Mouse (Mus musculus) frontal cortex, postnatal 36 days (tissue): ENCODE data around the gene Fam50a.

Experiments used
- DNase-seq, 2 experiments: peaks; one replicate each; pipeline ENCODE4 v3.0.0; 2022; ENCODE audit warnings: low spot score in 2 of 2

Fam50a gene

DNA sequence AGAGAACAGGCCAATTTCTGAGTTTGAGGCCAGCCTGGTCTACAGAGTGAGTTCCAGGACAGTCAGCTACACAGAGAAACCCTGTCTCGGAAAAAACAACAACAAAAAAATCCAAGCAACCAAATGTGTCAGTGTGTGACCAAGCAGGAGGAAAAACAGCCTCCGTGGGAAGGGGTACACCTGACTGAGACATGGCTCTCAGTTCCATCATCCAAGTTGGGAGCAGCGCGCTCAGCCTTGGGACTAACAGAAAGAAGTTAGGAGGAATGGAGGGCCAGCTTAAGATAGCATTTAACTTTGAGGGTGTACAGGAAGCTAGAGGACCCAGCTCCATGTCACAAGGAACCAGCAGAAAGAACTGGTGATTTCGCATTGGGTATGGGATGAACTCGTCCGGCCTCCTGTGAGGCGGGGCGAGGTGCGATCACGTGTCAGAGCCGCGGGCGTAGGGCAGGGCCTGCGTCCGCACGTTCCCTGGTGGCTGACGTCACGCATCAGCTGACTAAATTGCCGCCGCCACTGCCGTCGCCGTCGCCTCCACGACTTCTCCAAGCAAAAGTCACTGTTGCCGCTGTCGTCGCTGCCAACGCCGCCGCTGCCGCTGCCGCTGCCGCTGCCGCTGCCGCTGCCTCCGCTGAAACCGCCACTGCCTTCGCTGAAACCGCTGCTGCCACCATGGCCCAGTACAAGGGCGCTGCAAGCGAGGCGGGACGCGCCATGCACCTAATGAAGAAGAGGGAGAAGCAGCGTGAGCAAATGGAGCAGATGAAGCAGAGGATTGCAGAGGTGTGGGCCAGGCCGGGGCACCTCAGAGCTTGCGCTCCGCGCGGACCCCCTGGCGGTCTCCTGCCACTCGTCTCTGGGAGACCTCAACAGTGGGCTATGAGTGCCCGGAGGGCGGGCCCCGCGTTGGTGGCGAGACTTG, at the start of gene Fam50a:
Gene Fam50a, plus strand, starts transcription at position 494 of the 925 bp plus-strand sequence.
- peak; percentile 83 to 90 for DNase-seq

DNA sequence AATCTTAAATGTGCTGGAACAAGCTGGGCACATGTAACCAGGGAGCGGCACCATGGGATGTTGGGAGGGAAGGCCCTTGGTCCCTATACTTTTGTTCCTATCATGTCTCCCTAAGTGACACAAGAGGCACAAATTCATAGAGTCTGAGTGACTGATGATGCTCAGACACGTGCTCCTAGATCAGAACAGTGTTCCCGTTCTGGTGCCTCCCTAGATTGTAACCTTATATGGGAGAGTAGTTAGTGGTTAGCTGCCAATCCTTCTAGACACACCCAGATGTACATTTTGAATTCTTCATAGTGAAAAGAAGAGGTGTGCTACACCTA, 43.1 kb upstream of the Fam50a start:
- no peak for DNase-seq

DNA sequence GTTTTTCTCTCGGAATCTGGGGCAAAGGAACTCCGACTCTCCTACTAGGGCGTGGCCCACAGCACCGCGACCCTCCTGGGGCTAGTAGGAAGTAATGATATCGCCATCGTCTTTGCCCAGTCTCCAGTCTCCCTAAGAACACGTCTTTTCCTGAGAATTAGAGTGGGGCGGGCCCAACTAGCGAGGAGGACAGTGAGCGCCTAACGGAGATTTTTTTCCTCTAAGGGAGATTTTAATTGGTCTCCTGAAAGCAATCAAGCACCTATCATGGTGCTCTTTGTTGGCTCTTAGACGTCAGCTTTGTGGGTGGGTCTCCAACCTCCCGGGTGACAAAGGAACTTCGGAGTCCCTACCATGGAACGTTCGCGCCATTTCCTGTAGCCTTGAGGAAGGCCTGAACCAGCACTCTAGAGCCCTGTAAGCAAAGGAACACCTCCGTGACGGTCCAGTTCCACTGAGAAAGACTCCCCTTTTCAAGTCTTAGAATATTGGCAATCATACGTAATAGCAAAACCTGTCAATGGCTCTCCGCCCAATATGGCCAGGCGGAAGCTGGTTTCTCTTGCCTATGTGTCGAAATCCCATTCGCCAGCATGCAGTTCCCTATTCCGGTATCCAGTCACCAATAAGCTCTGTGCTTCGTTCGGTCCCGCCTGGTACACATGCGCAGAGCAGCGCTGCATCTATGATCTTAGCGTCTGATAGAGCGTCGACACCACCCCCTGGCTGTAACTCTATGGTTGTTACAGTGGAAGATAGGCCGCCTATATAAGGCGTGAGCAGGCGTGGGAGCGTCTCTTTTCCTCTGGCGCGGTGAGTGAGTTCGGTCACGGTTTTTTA, 42.6 kb upstream of the Fam50a start, which contains the start of gene Rpl10:
Gene Rpl10, plus strand, starts transcription at position 751 of the 840 bp plus-strand sequence.
- peak; percentile 89 to 94 for DNase-seq

DNA sequence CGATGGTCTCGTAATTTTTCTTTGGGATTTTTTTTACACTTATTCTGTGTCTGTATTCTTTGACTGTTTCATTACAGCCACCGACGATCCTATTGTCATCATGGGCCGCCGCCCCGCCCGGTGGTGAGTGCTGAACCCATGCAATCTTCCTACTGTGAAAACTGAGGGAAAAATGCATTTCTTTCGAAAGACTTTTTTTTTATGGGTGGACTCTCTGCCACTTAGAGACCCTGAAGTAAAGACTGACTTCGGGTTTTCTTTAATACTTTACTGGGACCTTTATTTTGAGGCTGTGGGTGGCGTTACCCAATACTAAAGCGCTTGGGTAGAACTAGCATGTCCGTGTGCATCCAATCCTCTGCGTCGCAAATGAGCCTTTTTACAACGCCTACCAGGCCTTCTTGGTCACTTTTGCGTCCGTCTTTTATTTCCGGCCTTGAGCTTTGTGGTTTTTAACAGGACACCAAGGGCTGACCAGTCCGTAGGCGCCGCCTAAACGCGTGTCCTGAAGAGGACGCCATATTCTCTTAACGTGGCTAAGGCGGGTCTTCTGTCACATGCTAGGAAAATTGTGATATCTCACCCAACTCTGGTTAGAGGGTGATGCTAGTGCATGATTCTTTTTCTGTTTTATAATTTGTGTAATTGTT, 41.8 kb upstream of the Fam50a start:
- no peak for DNase-seq

DNA sequence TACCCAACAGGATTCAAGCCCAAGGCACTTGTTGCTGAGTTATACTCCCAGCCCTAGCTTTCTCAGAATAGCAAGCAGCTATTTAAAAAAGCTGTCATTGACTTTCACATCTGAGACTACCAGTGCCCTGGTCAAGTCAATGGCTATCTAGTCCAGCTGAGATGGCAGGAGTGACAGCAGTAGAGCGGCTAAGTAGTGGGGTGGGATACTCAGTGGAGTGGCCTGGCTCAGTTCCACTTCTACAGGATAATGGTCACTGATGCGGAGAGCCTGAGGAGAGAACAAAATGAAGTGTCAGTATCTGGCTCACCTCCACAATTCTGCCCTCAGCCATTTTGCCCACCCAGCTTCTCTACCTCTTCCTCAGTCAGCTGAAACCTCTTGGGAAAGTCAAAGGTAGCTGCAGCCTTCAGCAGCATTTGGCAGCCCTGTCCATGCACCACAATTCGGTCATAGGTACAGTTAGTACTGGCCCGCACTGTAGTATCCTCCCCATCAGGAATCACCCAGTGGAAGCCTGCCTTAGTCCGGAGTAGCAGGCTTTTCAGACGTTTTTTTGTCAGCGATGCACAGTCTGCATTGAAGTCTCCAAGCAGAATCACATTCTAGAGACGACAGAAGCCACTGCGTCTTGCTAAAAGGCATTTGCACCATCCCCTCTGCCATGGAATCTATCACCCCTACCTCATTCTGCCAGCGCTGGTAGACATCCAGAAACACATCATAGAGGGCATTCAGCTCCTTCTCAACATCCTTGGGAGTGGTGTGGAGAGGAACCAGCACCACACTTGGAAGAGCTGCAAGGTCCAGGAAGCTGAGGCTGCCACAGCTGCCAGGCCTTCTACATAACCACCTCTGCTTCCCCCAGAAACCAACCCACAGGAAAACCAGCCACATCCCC, 39.2 kb upstream of the Fam50a start:
- DNase-seq = no peak

DNA sequence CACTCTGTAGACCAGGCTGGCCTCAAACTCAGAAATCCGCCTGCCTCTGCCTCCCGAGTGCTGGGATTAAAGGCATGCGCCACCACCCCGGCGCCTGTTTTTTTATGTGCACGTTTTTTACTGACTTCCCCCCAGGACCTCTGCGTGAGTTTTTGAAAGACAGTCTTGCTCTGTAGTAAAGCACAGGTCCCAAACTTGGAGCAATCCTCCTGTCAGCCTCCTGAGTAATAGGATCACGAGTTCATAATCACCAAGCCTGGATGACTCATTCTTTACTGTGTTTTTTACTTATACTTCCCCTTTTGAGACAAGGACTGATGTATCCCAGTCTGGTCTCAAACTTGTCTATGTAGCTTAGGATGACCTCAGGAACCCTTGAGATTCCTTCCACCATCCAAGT, 34.9 kb upstream of the Fam50a start:
- no peak for DNase-seq

DNA sequence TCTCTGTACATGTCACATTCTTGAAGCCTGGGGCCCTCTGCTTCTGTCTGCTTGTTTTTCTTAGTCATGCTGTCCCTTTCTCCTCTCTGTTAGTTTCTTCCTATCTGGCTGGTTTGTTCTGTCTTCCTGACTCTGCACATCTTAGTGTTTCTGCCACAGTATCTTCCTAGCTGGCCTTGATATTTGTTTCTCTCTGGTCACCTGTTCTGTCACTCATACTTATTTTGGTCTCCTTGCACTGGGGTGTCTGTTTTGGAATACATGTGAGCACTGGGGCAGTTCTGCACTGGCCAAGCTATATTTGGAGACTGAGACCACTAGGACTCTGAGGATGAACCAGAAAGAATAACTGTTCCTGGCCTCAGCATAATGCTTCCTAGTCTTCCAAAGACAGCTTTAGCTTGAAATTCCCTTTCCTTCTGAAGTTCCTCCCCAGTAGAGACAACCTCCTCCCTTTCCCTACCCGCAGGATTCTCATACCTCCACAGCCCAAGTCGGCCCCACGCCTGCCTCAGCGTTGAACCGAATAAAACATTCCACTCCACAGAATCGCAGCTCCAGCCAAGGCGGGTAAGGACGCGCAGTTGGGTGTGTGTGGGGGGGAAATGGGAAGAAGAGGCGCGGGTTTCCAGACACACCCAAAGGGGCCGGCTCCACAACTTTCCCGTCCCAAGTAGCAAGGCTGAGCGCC, 31.6 kb upstream of the Fam50a start:
- no peak for DNase-seq

DNA sequence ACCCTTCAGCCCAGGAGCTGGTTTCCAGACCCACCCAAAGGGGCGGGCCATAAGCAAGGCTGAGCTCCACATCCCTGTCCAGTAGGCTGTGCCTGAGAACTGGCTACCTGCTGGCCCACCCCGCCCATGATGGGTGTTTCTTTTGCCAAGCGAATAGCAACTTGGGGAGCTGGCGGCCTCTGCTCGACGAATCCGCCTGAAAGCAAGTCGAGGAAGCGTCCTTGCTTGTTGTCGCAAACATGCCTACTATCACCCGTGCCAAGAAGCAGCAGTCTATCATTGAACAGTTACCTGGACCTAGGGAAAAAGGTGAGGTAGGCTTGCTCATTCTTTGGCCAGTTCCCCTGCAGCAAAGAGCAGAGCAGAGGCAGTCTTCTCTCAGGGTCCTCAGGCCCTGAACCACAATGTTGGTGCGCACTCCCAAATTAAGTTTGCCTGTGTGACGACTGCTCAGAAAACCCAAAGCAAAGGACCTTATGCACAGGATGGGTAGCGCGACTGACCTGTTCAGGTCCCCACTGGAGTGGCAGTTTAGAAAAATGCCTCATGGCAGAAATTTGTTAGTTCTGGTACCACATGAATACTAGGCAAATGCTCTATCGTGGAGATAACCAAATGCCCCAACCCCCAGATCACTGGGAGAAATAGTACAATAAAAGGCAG, 31.0 kb upstream of the Fam50a start, which contains the start of the genes Taz and Dnase1l1:
Gene Taz, plus strand, starts transcription at position 181 of the 663 bp plus-strand sequence.
Gene Dnase1l1, minus strand, starts transcription at position 606 of the 663 bp plus-strand sequence.
- peak; percentile 33 to 42 for DNase-seq

DNA sequence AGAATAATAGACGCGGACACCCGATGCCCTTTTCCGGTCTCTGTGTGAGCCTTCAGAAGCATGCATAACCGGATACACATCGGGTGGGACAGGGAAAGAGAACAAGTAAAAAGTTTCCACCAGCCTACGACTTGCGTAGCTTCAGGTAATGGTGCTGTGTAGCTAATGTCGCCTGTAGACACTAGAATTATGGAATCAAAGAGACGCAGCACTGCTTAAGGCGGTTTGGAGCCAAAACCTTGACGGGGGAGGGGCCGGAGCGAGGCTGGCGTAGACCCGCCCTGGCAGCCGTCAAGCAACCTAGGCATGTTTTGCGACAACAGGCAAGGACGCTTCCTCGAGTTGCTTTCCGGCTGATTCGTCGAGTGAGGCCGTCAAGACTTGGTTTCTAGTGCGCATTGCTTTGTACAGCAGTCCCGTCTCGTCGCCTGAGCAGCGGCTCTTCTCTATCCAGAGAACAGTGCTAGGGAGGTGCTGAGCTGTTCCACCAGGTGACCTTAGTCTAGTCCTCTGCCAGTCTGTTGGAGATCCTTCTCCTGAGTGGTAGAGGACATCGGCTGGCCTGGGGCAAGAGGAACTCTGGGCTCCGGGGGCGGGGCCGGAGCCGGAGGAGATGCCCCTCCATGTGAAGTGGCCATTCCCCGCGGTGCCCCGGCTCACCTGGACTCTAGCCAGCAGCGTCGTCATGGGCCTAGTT, 30.3 kb upstream of the Fam50a start:
- peak; percentile 77 to 89 for DNase-seq

DNA sequence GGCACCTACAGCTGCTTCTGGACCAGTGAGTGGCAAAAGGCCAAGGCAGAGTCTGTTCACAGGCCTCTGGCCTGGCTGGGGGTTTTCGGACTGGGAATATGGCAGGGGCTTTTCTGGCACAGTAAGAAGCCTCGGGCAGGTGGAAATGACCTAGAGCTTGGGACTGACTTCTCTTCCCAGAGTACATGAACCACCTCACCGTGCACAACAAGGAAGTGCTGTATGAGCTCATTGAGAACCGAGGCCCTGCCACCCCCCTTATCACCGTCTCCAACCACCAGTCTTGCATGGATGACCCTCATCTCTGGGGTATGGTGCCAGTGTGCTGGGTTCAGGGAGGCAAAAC, 29.8 kb upstream of the Fam50a start:
- DNase-seq = no peak

DNA sequence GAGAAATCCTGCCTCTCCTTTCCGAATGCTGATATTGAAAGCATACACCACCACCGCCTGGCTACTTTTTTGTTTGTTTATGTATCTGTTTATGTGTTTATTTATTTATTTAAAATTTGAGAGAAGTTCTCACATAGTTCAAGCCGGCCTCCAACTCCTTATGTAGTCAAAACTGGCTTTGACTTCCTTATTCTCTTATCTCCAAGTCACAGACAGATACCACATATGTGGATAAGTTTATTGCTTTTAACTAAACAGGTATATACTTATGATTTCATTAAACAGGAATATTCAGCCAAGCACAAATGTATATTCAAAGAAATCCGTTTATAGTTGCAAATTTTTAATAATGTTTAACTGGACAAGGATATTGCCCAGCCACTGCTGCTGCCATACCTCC, 19.4 kb upstream of the Fam50a start:
- DNase-seq = no peak

DNA sequence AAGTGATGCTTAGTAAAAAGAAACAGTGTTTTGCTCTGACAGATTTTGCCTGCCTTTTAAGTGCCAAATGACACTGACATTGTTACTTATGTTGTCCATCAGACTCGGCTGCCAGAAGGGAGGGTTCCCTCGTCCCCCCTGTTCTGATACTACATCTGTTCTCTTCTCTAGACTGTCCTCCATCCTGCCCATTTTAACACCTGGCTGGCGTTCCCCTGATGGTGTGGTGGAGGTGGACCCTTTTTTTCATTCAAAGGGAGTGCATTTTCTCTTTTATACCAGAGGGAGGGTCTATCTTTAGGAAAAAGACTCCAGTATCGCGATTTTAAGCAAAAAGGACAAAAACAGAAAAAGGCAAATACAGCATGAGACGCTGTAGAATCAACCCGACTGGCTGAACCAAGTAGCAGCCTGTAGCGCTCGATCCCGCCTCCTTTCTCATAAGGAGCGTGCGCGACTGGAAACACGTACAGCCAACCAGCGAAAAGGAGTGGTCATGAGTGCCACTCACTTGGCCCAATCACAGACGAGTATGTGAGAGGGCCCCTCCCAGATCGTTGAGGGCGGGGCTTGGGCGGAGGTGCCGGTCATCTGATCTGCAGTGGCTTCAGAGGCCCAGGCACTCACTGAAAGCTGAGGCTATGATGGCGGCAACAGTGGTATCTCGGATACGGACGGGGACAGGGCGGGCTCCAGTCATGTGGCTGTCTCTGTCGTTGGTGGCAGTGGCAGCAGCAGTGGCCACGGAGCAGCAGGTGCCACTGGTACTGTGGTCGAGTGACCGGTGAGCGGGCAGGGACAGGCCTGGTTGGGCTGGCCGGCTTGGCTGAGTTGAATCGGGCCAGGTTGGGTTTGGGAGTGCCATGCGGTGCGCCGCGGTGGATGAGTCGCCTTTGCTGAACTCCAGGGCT, 16.0 kb upstream of the Fam50a start, which contains the start of gene Atp6ap1:
Gene Atp6ap1, plus strand, starts transcription at position 560 of the 911 bp plus-strand sequence.
- peak; percentile 86 to 96 for DNase-seq

DNA sequence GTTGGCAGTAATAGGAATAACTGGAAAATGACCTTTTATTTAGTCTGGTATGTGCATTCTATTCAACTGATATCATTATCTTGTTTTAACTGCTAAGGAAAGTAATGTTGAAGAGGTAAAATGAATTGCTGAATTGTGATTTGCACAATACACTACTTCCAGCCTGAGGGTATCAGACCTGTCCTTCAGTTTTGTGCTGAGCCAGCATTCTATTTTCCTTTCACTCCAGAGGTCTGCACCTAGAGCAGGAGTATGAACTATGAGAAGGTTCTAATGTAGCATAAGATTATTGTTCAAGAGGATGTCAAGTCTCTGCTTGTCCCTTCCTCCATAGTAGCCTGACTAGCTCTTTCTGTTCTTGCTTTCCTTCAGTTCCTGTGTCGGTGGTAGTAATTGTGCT, 14.5 kb upstream of the Fam50a start:
- no peak for DNase-seq

DNA sequence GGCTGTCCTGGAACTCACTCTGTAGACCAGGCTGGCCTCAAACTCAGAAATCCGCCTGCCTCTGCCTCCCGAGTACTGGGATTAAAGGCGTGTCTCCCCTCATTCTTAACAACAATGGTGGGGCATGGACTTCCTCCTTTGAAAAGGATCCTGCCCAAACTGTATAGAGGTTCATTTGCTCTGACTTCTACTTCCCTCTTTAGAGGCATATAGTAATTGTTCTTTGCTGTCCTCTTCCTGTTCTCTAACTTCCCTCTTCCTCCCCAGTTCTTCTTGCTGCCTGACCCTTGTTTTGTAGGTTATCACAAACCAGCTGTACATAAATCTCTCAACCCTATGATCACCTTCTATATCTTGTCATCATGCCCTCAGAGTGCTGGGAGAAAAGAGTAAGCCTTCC, 13.1 kb upstream of the Fam50a start:
- no peak for DNase-seq

DNA sequence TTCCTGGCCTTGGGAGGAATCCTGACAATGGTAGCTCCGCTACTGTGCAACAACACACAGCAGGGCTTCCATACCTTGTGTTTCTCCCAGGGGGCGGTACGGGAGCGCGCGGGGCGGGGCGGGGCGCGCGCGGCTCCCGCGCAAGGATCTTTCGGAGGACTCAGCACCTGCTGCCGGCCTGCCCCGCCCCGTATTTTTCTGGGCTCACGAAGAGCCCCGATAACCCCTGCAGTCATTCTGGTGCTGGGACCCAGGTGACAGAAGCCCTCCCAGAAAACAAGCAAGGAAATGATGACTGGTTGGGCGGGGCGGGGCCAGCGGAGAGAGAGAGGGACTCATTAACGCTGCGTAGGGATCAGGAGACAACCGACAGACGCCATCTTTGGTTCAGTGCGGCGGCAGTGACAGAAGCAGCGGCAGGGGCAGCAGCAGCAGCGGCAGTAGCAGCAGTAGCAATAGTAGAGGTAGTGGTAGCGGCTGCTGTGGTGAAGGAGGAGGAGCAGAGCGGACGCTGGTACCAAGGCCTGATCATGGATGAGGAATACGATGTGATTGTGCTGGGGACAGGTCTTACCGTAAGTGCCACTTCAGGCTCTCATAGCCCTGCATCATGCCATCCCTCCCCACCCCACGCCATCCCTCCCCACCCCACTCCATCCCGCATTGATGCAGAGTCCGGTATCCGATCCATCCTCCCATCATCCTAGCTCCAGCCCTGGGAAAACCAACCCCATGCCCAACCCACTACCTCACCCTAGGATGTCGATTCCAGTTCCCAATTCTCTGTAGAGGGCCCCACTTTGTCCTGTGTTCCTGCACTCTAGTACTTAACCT, 7.7 kb upstream of the Fam50a start, which contains the start of gene Gdi1:
Gene Gdi1, plus strand, starts transcription at position 132 of the 834 bp plus-strand sequence.
- DNase-seq = peak; percentile 70 to 73

DNA sequence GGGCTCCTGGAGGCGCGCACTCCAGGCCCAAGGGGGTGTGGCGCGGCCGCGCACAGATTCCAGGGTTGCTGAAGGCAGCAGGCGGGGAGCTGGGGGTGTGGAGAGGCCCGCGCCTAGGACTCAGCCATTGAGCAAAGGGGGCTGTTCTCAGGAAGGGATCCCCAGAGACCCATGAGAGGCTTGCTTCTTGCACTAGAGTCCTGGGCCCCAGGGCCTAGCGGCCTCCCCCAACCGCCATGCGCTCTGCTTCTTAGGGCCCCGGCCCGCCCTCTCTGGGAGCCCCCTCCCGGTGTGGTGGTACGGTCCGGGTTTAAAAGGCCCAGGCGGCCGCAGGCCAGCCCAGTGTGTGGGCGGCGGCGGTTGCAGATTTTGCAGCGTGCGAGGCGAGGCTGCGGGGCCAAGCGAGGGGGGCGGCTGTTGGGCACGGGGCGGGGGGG, 15.9 kb downstream of the Fam50a start, which contains the start of gene Plxna3:
Gene Plxna3, plus strand, starts transcription at position 342 of the 437 bp plus-strand sequence.
- DNase-seq = peak; percentile 51 to 55

DNA sequence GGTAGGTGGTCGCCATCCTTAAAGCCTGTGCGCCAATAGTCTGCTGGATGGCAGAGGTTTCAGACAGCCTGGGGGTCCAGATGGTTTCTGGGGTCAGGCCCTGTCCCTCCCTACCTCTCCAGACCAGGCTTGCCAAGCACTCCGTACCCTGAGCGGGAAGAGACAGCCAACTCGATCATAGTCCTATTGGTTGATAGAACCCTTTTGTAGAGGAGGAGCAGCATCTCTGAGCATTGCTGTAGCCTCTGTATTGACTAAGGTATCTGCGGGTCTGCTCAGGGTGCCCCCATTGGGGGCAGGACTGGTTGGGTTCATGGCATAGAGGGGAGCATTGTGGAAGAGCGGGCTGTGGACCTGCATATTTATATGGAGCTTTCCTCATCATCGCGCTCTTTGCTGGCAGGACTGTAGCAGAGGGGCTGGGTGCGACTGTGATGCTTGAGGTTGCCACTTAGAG, 16.4 kb downstream of the Fam50a start:
- DNase-seq = no peak
